Mouse (Mus musculus) stomach, embryonic 16.5 days (tissue): Measurements from ENCODE around the gene Fam43b. TPM values are rescaled to one million over a fixed set of nuclear protein-coding genes. Genes with fewer than 3 reads are reported as not detected.

Experiments used
- polyA plus RNA-seq: library from polyadenylated mRNA; unstranded; fragments of >200 nt; fragmentation: Nextera tagmentation; extraction: Ambion mirVana; gene quantifications from 2 replicates; pipeline ENCODE4 v1.2.1, GENCODE M21; 2015

Fam43b gene
- polyA plus RNA-seq, 1 experiment from 2014 or later: not detected

Other genes starting within 250 kb of the Fam43b start
- gene Hp1bp3, start 180.2 kb downstream of the Fam43b start, polyA plus RNA-seq: 131 and 141 TPM in 2 replicates
- 0.46 and 0.82 TPM in 2 replicates for gene Sh2d5, start 146.1 kb downstream of the Fam43b start, polyA plus RNA-seq
- 1.5 and 1.9 TPM in 2 replicates for gene Kif17, start 146.1 kb downstream of the Fam43b start, polyA plus RNA-seq
- 418 and 440 TPM in 2 replicates for gene Ddost, start 91.8 kb downstream of the Fam43b start, polyA plus RNA-seq
- 33.0 and 34.2 TPM in 2 replicates for gene Pink1, start 70.2 kb downstream of the Fam43b start, polyA plus RNA-seq
- 12.6 and 14.9 TPM in 2 replicates for gene Cda, start 28.5 kb downstream of the Fam43b start, polyA plus RNA-seq
- 18.6 and 22.2 TPM in 2 replicates for gene Mul1, start 38.1 kb upstream of the Fam43b start, polyA plus RNA-seq
- 2.8 and 3.2 TPM in 2 replicates for gene Camk2n1, start 57.8 kb upstream of the Fam43b start, polyA plus RNA-seq
- 0.34 and 0.52 TPM in 2 replicates for gene Vwa5b1, start 239.4 kb upstream of the Fam43b start, polyA plus RNA-seq